Mouse (Mus musculus) kidney, adult 2 months (tissue): ENCODE results near the gene Irgm2.
"Not testable (repeated sequence)": the region's sequence is repeated elsewhere in the genome, so short reads cannot be mapped to it uniquely, and the experiment has no call there.

ENCODE experiments used
- CTCF ChIP-seq: fragments of 200-500 bp; conservative IDR thresholded peaks from 2 replicates; pipeline ENCODE4 v1.5.1; 2011; ENCODE audit warnings: low read depth, mild to moderate bottlenecking, control low read depth, low read length, moderate library complexity, mixed read lengths; ENCODE audit not compliant: insufficient read depth, insufficient read length
- POLR2A ChIP-seq: fragments of 200-500 bp; IDR thresholded peaks from one replicate; pipeline ENCODE4 v1.6.1; 2011; ENCODE audit warnings: low read depth, low read length, control low read depth

DNA sequence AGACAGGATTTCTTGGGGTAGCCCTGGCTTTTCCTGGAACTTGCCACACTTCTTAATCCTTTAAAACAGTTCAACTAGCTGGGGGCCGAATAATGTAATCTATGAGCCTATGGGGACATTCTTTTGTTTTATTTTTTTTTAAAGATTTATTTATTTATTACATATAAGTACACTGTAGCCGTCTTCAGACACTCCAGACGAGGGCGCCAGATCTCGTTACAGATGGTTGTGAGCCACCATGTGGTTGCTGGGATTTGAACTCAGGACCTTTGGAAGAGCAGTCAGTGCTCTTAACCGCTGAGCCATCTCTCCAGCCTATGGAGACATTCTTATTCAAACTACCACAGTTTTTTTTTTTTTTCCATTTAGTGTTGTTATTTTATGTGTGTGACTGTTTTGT is 19.4 kb upstream of the Irgm2 start:
- TF ChIP-seq CTCF, POLR2A: not testable (repeated sequence)
